Mouse (Mus musculus) brain, embryonic 18.5 days (tissue): Measurements from ENCODE around the gene Tent5d.

Source experiments
- DNase-seq: peaks from one replicate; pipeline ENCODE4 v3.0.0-alpha.2; 2012; ENCODE audit warnings: low read depth, low spot score

The Tent5d gene

DNA sequence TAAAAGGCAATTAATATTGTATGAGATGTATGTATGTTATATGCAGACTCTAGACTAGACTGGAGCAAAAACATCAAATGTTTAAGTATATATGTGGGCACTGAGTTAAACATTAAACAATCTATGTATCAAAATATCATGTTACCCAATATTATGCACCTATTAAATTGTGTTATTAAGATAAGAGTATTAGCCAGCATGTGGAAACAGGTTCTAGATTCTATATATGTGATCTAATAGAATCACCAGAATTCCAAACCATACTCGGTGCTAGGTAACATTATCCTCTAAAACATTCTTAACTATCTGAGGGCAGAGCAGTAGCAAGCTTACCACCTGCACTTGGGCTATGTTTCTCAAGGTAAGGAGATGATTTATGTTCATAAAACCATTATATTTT, at the start of gene Tent5d:
TSS of gene Tent5d (plus strand) at position 301 of the 400 bp plus-strand sequence.
- no peak for DNase-seq

DNA sequence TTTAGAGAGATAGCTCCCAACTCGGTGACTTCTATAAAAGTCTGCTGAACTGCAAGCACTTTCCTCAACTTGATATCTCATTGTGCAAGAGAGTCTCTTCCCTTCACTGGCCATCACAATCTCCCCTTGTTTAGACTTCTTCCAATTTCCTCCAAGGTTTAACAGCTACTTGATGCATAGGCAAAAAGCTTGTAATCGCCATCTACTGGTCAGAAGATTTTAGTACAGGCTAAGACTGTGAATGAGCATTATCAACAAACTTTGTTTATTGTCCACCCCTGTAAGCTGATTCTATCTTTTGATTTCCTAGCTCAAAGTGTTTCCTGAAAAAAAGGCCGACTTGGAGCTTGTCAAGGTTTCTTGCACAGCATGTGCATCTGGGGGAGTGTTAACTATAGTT, 24.5 kb upstream of the Tent5d start:
- DNase-seq = no peak

- no peak for DNase-seq
Measured at GRCm38 (mm10) chrX:107790136-107790535, 2.3 kb upstream of the Tent5d start.

DNA sequence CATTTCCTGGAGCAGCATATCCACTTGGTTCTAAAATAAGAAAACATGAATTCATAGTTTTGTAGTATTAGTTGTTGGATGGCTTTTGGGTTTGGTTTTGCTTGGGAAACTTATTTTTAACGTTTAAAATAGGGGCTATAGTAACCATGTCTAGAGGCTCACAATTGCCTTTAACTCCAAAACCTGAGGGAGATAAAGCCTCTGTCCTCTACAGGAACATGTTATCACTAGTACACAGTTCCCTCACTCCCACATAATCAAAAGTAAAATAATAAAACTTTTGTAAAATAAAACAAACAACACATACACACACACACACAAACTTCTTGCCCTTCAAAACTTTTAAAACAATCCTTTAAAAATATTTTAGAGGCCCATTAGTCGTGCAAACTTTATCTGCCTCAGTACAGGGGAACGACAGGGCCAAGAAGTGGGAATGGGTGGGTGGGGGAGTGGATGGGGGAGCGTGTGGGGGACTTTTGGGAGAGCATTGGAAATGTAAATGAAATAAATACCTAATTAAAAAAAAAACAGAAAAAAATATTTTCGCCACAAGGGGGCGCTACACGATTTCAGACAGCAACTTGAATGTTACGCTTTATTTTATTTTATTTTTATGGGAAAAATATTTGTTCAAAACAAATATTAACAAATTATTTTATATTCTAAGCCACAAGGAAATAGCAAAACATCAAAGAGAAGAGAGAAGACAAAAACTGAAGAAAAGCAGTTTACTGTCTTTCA, 1.5 kb upstream of the Tent5d start:
- DNase-seq = no peak

DNA sequence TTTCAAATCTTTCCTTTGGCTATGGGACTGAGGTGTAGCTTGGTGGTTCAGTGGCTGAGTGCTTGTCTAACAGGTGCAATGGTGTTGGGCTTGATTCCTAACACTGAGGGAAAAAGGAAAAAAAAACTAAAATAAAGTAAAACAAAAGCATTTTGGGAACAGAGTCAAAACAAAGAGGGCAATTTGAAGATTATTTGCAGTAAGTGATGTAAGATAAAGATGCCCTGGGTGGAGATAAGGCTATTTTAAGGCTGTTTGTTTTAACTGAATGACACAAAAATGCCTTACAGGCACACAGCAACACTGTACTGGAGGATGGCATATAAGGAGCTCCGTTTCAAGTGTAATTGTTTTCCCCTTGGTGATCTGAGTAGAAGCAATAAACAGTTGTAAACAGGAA, 3.4 kb downstream of the Tent5d start:
- no peak for DNase-seq

GRCm38 (mm10) chrX:107796919-107797318, 4.5 kb downstream of the Tent5d start:
- DNase-seq = no peak

GRCm38 (mm10) chrX:107812120-107812519, 19.7 kb downstream of the Tent5d start:
- no peak for DNase-seq

DNA sequence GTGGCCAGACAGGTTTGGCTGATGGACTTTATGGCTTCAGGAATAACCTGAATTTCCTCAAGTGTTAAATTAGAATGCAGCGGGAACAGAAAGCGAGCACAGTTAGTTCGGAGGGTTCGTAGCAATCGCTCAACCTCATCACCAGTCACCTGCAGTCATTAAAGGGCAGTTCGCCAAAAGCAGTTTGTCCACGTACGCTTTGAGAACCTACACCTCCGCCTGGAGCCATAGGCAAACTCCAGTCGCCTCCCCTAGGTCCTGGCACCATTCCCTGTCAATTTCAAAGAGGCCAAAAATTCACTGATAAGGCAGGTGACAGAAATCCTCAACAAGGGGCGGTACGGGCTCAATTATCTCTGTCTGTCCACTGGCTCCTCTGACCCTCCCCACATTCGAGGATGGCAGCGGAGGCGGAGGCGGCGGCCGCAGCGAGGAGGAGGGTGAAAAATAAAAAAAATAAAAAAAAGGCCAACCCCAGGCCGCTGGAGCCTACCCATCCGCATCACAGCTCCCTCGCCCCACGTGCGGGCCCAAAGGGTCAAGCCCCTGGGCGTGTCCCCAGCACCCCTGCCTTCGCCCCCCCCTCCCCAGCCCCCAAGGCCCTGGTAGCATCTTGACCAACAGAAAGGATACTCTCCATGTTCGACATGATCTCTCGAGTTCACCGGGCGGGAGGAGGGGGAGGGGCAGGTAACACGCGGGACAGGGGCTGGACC, 23.3 kb downstream of the Tent5d start:
- peak; percentile 3 for DNase-seq

DNA sequence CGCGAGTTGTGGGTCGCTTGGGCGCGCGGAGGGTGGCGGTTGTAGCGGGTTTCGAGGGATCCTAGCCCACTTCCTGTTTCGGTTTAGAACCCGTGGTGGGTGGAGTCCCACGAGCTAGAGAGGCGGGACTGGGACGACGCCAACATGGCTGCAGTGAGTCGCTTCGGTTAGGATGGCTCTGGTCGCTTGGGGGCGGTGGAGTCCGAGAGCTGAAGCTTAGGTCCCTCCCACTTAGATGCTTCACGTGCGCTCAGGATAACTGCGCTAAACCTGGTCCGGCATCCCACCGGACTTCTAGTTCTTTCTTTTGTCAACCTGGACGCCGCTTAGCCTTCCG, 23.8 kb downstream of the Tent5d start, which contains the start of gene 2610002M06Rik:
TSS of gene 2610002M06Rik (minus strand) at position 117 of the 337 bp plus-strand sequence.
- peak; percentile 67 for DNase-seq

- no peak for DNase-seq
Measured at GRCm38 (mm10) chrX:107816726-107817125, 24.3 kb downstream of the Tent5d start.

DNA sequence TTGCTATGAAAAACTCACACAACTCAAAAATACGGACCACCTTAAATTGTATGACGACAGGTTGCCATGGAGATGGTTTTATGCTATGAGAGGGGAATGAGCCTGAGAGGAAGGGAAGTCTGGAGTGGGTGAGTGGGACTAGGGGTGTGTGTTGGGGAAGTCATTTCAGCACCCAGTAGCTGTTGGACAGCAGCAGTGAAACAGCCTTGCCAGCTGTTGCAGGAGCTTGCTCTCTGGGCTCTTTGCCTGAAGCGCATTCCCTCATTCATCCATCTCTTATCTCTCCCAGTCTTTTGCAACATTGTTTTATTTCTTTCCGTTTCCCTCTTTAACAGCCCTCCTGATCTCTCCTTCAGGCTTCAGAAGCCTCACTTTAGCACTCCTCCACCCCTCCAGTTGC, 65.8 kb downstream of the Tent5d start:
- DNase-seq = no peak
